In genomic region chr2:28469461-28469860, GRCm38 (mm10) we compare ENCODE assay signal across 31 mouse cellular contexts. TPM values are rescaled to one million over a fixed set of nuclear protein-coding genes. Genes with fewer than 3 reads are reported as not detected.
A peak's percentile ranks its signal among the peaks of the same experiment; 100 is the strongest.
DNase-seq lines count a peak whose midpoint lies in the region; ATAC-seq and TF ChIP-seq lines count a peak whose summit lies in the region.
"Had no signal": no experiment of that assay in that cellular context is flagged by ENCODE, and none has a peak within 500 bp of the region (broad histone marks: within the 10 kb centered on the region; RNA-seq: fewer than 3 reads in every experiment).

No protein-coding gene starts in this region.

- 0 out of 2 replicates have a peak, but pooled peaks cover 13% of the 10 kb centered on the region for H3K9me3 ChIP-seq in kidney, embryonic 15.5 days (replicated peaks)
- H3K9me3 ChIP-seq in neural tube, embryonic 12.5 days, result no peaks in the 10 kb centered on the region; the same call in 1 of the 2 replicates
- H3K9me3 ChIP-seq in neural tube, embryonic 15.5 days (replicated peaks), result peaks cover 8% of the 10 kb centered on the region; the same call in 1 of the 2 replicates
- peaks cover 16% of the 10 kb centered on the region for H3K9me3 ChIP-seq in G1E (replicated peaks)
- H3K9me3 ChIP-seq: liver, embryonic 15.5 days; midbrain, embryonic 12.5 days; stomach, embryonic 15.5 days had no signal

- H3K27me3 ChIP-seq in kidney, embryonic 15.5 days, result peaks cover 12% of the 10 kb centered on the region
- peaks cover 4% of the 10 kb centered on the region; the same call in 1 of the 2 replicates for H3K27me3 ChIP-seq in neural tube, embryonic 12.5 days (replicated peaks)
- no peaks in the 10 kb centered on the region for H3K27me3 ChIP-seq in neural tube, embryonic 15.5 days (replicated peaks)
- H3K27me3 ChIP-seq in G1E (ENCODE audit: insufficient read depth, low read length), result peaks cover 21% of the 10 kb centered on the region
- H3K27me3 ChIP-seq: stomach, embryonic 15.5 days had no signal

- H3K4me1 ChIP-seq in kidney, embryonic 15.5 days, result peaks cover 20% of the 10 kb centered on the region
- H3K4me1 ChIP-seq in neural tube, embryonic 12.5 days, result peaks cover 22% of the 10 kb centered on the region
- H3K4me1 ChIP-seq in neural tube, embryonic 15.5 days, result peaks cover 25% of the 10 kb centered on the region
- peaks cover 26% of the 10 kb centered on the region for H3K4me1 ChIP-seq in G1E (ENCODE audit: insufficient read depth, low read depth, low read length)

- peak; percentile 3 for DNase-seq in kidney, adult 11 months
- no peak for DNase-seq in G1E (ENCODE audit: low spot score)
- no peak for DNase-seq in cerebellum, postnatal 10 days
- no peak for DNase-seq in frontal cortex, adult 2 months (ENCODE audit: extremely low spot score in 1 of 2, low spot score in 1 of 2)
- DNase-seq: adrenal gland, postnatal 10 days; cerebellum, adult 8-10 months; cerebellum, postnatal 36 days; forebrain, postnatal 0 days; gastrocnemius, postnatal 10 days; kidney, adult 2 months; kidney, postnatal 4 days; left cerebral cortex, postnatal 4 days; thymus, adult 18-20 months; thymus, postnatal 36 days had no signal

- WGBS in kidney, embryonic 15.5 days, result 98% methylated on average over 14 of the region's 14 CpGs
- WGBS in neural tube, embryonic 12.5 days, result 97% methylated on average over 14 of the region's 14 CpGs
- 98% methylated on average over 14 of the region's 14 CpGs for WGBS in neural tube, embryonic 15.5 days

- H3K27ac ChIP-seq in kidney, embryonic 15.5 days, result no peak overlapping the region
- no peak overlapping the region for H3K27ac ChIP-seq in neural tube, embryonic 12.5 days
- no peak overlapping the region for H3K27ac ChIP-seq in neural tube, embryonic 15.5 days (replicated peaks)
- H3K27ac ChIP-seq: embryonic facial prominence, embryonic 13.5 days; forebrain, embryonic 10.5 days; heart, embryonic 15.5 days; kidney, postnatal 0 days; liver, embryonic 15.5 days; lung, embryonic 15.5 days; midbrain, embryonic 12.5 days; stomach, embryonic 15.5 days had no signal

- no peak for ATAC-seq in kidney, embryonic 15.5 days (replicated peaks; ENCODE audit: low FRiP score)
- no peak for ATAC-seq in neural tube, embryonic 12.5 days (ENCODE audit: low FRiP score, low read depth)
- no peak for ATAC-seq in neural tube, embryonic 15.5 days (ENCODE audit: low FRiP score)
- no peak for ATAC-seq in G1E (ENCODE audit: extremely low read depth, insufficient number of reproducible peaks, low FRiP score, poor library complexity, severe bottlenecking)
- ATAC-seq: forebrain, postnatal 0 days; hindbrain, embryonic 16.5 days had no signal

- no peak overlapping the region for H3K4me2 ChIP-seq in kidney, embryonic 15.5 days
- 0 out of 2 replicates have a peak overlapping the region, but pooled peaks have one; percentile 85 for H3K4me2 ChIP-seq in neural tube, embryonic 12.5 days (replicated peaks)
- H3K4me2 ChIP-seq in neural tube, embryonic 15.5 days, result no peak overlapping the region

- no peak overlapping the region; the same call in 1 of the 2 replicates for H3K4me3 ChIP-seq in kidney, embryonic 15.5 days (replicated peaks)
- no peak overlapping the region for H3K4me3 ChIP-seq in neural tube, embryonic 12.5 days
- no peak overlapping the region for H3K4me3 ChIP-seq in neural tube, embryonic 15.5 days (replicated peaks)
- H3K4me3 ChIP-seq in G1E (ENCODE audit: low read depth, low read length), result peak overlapping the region; percentile 94; the same call in 1 of the 2 replicates

- H3K36me3 ChIP-seq in kidney, embryonic 15.5 days, result peaks cover 44% of the 10 kb centered on the region
- H3K36me3 ChIP-seq in neural tube, embryonic 12.5 days, result peaks cover 40% of the 10 kb centered on the region
- H3K36me3 ChIP-seq in neural tube, embryonic 15.5 days, result peaks cover 43% of the 10 kb centered on the region
- H3K36me3 ChIP-seq in G1E (replicated peaks), result peaks cover 40% of the 10 kb centered on the region

- no peak overlapping the region for H3K9ac ChIP-seq in kidney, embryonic 15.5 days
- H3K9ac ChIP-seq in neural tube, embryonic 12.5 days, result no peak overlapping the region
- no peak overlapping the region for H3K9ac ChIP-seq in neural tube, embryonic 15.5 days (replicated peaks)
- H3K9ac ChIP-seq: forebrain, postnatal 0 days; heart, embryonic 15.5 days; liver, embryonic 15.5 days; lung, embryonic 15.5 days; stomach, embryonic 15.5 days had no signal

- no peak for TF ChIP-seq CTCF in G1E (IDR thresholded peaks at IDR 0.05; ENCODE audit: low read depth, low read length)

RNA-seq across cellular contexts. Expression of gene Mrps2, which starts 1.6 kb away (rescaled TPM):
- polyA plus RNA-seq in kidney, embryonic 15.5 days (2015; fragmentation: Nextera tagmentation; extraction: Ambion mirVana), result 62.0 and 64.0 TPM in 2 replicates
- 54.3 and 56.2 TPM in 2 replicates for polyA plus RNA-seq in neural tube, embryonic 12.5 days (2016; fragmentation: Nextera tagmentation; extraction: Ambion mirVana)
- polyA plus RNA-seq in neural tube, embryonic 15.5 days (2015; fragmentation: Nextera tagmentation; extraction: Ambion mirVana), result 51.4 and 55.5 TPM in 2 replicates
- total RNA-seq in G1E (2014; fragmentation: Nextera tagmentation) (101 TPM in 2 replicates), G1E (2017) (30.3 and 33.4 TPM in 2 replicates)
- polyA plus RNA-seq in G1E (2012), result 46.4 and 49.6 TPM in 2 replicates
- 34.7 and 37.4 TPM in 2 replicates for polyA plus RNA-seq in frontal cortex, adult 2 months (2012; rRNA removed)

RNA-seq across cellular contexts. Expression of gene 1700007K13Rik, which starts 3.3 kb away (rescaled TPM):
- polyA plus RNA-seq in kidney, embryonic 15.5 days (2015; fragmentation: Nextera tagmentation; extraction: Ambion mirVana), result 0.52 TPM in 1 of 2 replicates, not detected in the other
- 0.68 and 1.5 TPM in 2 replicates for polyA plus RNA-seq in neural tube, embryonic 12.5 days (2016; fragmentation: Nextera tagmentation; extraction: Ambion mirVana)
- 4.4 and 5.7 TPM in 2 replicates for polyA plus RNA-seq in neural tube, embryonic 15.5 days (2015; fragmentation: Nextera tagmentation; extraction: Ambion mirVana)
- total RNA-seq in G1E (2014; fragmentation: Nextera tagmentation), result not detected in 2 replicates
- total RNA-seq in G1E (2017), result not detected in 2 replicates
- 0.14 and 0.36 TPM in 2 replicates for polyA plus RNA-seq in G1E (2012)
- polyA plus RNA-seq in frontal cortex, adult 2 months (2012; rRNA removed), result 2.4 and 3.5 TPM in 2 replicates
- total RNA-seq: heart, postnatal 25 days; megakaryocyte progenitor cell, adult 5-6 weeks; monocyte, adult 5-6 weeks had no signal
- polyA plus RNA-seq: liver, adult 2 months; liver, embryonic 15.5 days; small intestine, adult 2 months had no signal

RNA-seq across cellular contexts. Expression of gene Ppp1r26, which starts 22.9 kb away (rescaled TPM):
- 5.4 and 6.0 TPM in 2 replicates for polyA plus RNA-seq in kidney, embryonic 15.5 days (2015; fragmentation: Nextera tagmentation; extraction: Ambion mirVana)
- polyA plus RNA-seq in neural tube, embryonic 12.5 days (2016; fragmentation: Nextera tagmentation; extraction: Ambion mirVana), result 7.9 and 8.7 TPM in 2 replicates
- 12.4 and 13.9 TPM in 2 replicates for polyA plus RNA-seq in neural tube, embryonic 15.5 days (2015; fragmentation: Nextera tagmentation; extraction: Ambion mirVana)
- total RNA-seq in G1E (2014; fragmentation: Nextera tagmentation) (not detected in 2 replicates), G1E (2017) (0.16 TPM in 1 of 2 replicates, not detected in the other)
- polyA plus RNA-seq in G1E (2012), result not detected in 2 replicates
- 13.0 and 15.0 TPM in 2 replicates for polyA plus RNA-seq in frontal cortex, adult 2 months (2012; rRNA removed)
- total RNA-seq: monocyte, adult 5-6 weeks had no signal

RNA-seq across cellular contexts. Expression of gene Gbgt1, which starts 27.2 kb away (rescaled TPM):
- 5.8 and 6.5 TPM in 2 replicates for polyA plus RNA-seq in kidney, embryonic 15.5 days (2015; fragmentation: Nextera tagmentation; extraction: Ambion mirVana)
- 0.80 and 0.81 TPM in 2 replicates for polyA plus RNA-seq in neural tube, embryonic 12.5 days (2016; fragmentation: Nextera tagmentation; extraction: Ambion mirVana)
- polyA plus RNA-seq in neural tube, embryonic 15.5 days (2015; fragmentation: Nextera tagmentation; extraction: Ambion mirVana), result 1.2 and 2.1 TPM in 2 replicates
- total RNA-seq in G1E (2014; fragmentation: Nextera tagmentation) (not detected in 2 replicates), G1E (2017) (not detected in 2 replicates)
- not detected in 2 replicates for polyA plus RNA-seq in G1E (2012)
- polyA plus RNA-seq in frontal cortex, adult 2 months (2012; rRNA removed), result 1.3 and 1.4 TPM in 2 replicates
- total RNA-seq: megakaryocyte progenitor cell, adult 5-6 weeks had no signal
- polyA plus RNA-seq: forebrain, embryonic 10.5 days had no signal

RNA-seq across cellular contexts. Expression of gene Gm10134, which starts 36.4 kb away (rescaled TPM):
- polyA plus RNA-seq in kidney, embryonic 15.5 days (2015; fragmentation: Nextera tagmentation; extraction: Ambion mirVana), result 10.6 and 12.6 TPM in 2 replicates
- 2.4 and 3.5 TPM in 2 replicates for polyA plus RNA-seq in neural tube, embryonic 12.5 days (2016; fragmentation: Nextera tagmentation; extraction: Ambion mirVana)
- 2.1 and 3.5 TPM in 2 replicates for polyA plus RNA-seq in neural tube, embryonic 15.5 days (2015; fragmentation: Nextera tagmentation; extraction: Ambion mirVana)
- total RNA-seq in G1E (2014; fragmentation: Nextera tagmentation) (not detected in 2 replicates), G1E (2017) (not detected in 2 replicates)
- not detected in 2 replicates for polyA plus RNA-seq in G1E (2012)
- 0.54 TPM in 1 of 2 replicates, not detected in the other for polyA plus RNA-seq in frontal cortex, adult 2 months (2012; rRNA removed)
- total RNA-seq: forebrain, postnatal 0 days; left cerebral cortex, postnatal 4 days; liver, adult 2 months; megakaryocyte progenitor cell, adult 5-6 weeks; monocyte, adult 5-6 weeks had no signal
- polyA plus RNA-seq: embryonic facial prominence, embryonic 13.5 days; forebrain, embryonic 10.5 days; liver, adult 2 months had no signal
